Mouse (Mus musculus) lung, postnatal 0 days (tissue): ENCODE results near the gene Vwa5b2. TPM values are rescaled to one million over a fixed set of nuclear protein-coding genes. Genes with fewer than 3 reads are reported as not detected.

ENCODE experiments used
- ATAC-seq: fragments of 200-750 bp; cut with Nextera tagmentation; 2 replicates; pipeline ENCODE4 v1.8.0; 2017; ENCODE audit warnings: moderate library complexity
- DNase-seq: peaks from one replicate; pipeline ENCODE4 v3.0.0-alpha.2; 2016; ENCODE audit warnings: low spot score
- H3K27ac ChIP-seq: fragments of 300-500 bp; sonication (generic); 2 replicates; pipeline ENCODE4 v1.5.1; 2014; ENCODE audit warnings: antibody characterized with exemption, mild to moderate bottlenecking, low read length, mixed read lengths
- H3K27me3 ChIP-seq: fragments of 300-500 bp; sonication (generic); replicated peaks from 2 replicates; pipeline ENCODE4 v1.6.1; 2014; ENCODE audit warnings: low read length, mixed read lengths; ENCODE audit not compliant: insufficient read depth
- H3K36me3 ChIP-seq: fragments of 300-500 bp; sonication (generic); 2 replicates; pipeline ENCODE4 v1.6.1; 2014; ENCODE audit warnings: low read length, mixed read lengths; ENCODE audit not compliant: insufficient read depth
- H3K4me1 ChIP-seq: fragments of 300-500 bp; sonication (generic); 2 replicates; pipeline ENCODE4 v1.6.1; 2014; ENCODE audit warnings: antibody characterized with exemption, low read depth, low read length, mixed read lengths; ENCODE audit not compliant: insufficient read depth
- H3K4me2 ChIP-seq: fragments of 300-500 bp; sonication (generic); replicated peaks from 2 replicates; pipeline ENCODE4 v1.6.1; 2014; ENCODE audit warnings: low read depth, mild to moderate bottlenecking, low read length, moderate library complexity, mixed read lengths
- H3K4me3 ChIP-seq: fragments of 300-500 bp; sonication (generic); 2 replicates; pipeline ENCODE4 v1.5.1; 2014; ENCODE audit warnings: low read depth, low read length
- H3K9ac ChIP-seq: fragments of 300-500 bp; sonication (generic); replicated peaks from 2 replicates; pipeline ENCODE4 v1.6.1; 2014; ENCODE audit warnings: low read depth, mild to moderate bottlenecking
- H3K9me3 ChIP-seq: fragments of 300-500 bp; sonication (generic); 2 replicates; pipeline ENCODE4 v1.6.1; 2016; ENCODE audit warnings: low read length, mixed read lengths
- CTCF ChIP-seq: IDR thresholded peaks from 2 replicates; pipeline ENCODE4 v1.5.1; 2016; ENCODE audit warnings: antibody characterized with exemption, mild to moderate bottlenecking
- EP300 ChIP-seq: IDR thresholded peaks from 2 replicates; pipeline ENCODE4 v1.6.1; 2016; ENCODE audit warnings: antibody characterized with exemption, mild to moderate bottlenecking, control low read depth
- WGBS: fragments of 180-500 bp; shearing (Covaris S2); extraction: QIAGEN DNeasy Blood & Tissue Kit; methylation state at CpG from one replicate; pipeline ENCODE4 v1.1.7; 2014; 5-methylcytosine and 5-hydroxymethylcytosine counted together
- polyA plus RNA-seq: library from polyadenylated mRNA; unstranded; fragments of >200 nt; fragmentation: Nextera tagmentation; extraction: Ambion mirVana; gene quantifications from 2 replicates; pipeline ENCODE4 v1.2.1, GENCODE M21; 2015

Gene Vwa5b2
- polyA plus RNA-seq, 1 experiment from 2014 or later = 0.06 TPM

- Histone ChIP-seq H3K4me2 (peak overlapping the region; percentile 60), H3K4me3 (peak overlapping the region; percentile 40), H3K27me3 (peaks cover 40% of the 10 kb centered on the region), H3K36me3 (no peaks in the 10 kb centered on the region), H3K27ac (no peak overlapping the region), H3K9ac (no peak overlapping the region), H3K4me1 (no peaks in the 10 kb centered on the region; the same call in 1 of the 2 replicates), H3K9me3 (no peaks in the 10 kb centered on the region)
- DNase-seq = no peak
- TF ChIP-seq CTCF (no peak), EP300 (no peak)
- under 1% methylated on average over 32 of the region's 39 CpGs for WGBS
- ATAC-seq = peak; percentile 38
Observed at GRCm38 (mm10) chr16:20589939-20590679, 838 bp downstream of the Vwa5b2 start.

GRCm38 (mm10) chr16:20590680-20591038 lies 1.4 kb downstream of the Vwa5b2 start:
- Histone ChIP-seq H3K4me3 (peak overlapping the region; percentile 40; the same call in 1 of the 2 replicates), H3K27me3 (peaks cover 40% of the 10 kb centered on the region), H3K27ac (no peak overlapping the region), H3K4me2 (peak overlapping the region; percentile 60; the same call in 1 of the 2 replicates), H3K36me3 (no peaks in the 10 kb centered on the region), H3K9me3 (no peaks in the 10 kb centered on the region), H3K9ac (no peak overlapping the region), H3K4me1 (no peaks in the 10 kb centered on the region; the same call in 1 of the 2 replicates)
- DNase-seq = no peak
- no peak for ATAC-seq
- TF ChIP-seq CTCF (no peak), EP300 (no peak)
- WGBS = 6% methylated on average over 17 of the region's 17 CpGs

- Histone ChIP-seq H3K4me3 (no peak overlapping the region), H3K9ac (no peak overlapping the region), H3K27ac (no peak overlapping the region), H3K27me3 (peaks cover 40% of the 10 kb centered on the region), H3K9me3 (no peaks in the 10 kb centered on the region), H3K4me2 (no peak overlapping the region; the same call in 1 of the 2 replicates), H3K36me3 (no peaks in the 10 kb centered on the region), H3K4me1 (no peaks in the 10 kb centered on the region; the same call in 1 of the 2 replicates)
- WGBS = 5% methylated on average over 47 of the region's 48 CpGs
- TF ChIP-seq CTCF = no peak
- TF ChIP-seq EP300 = no peak
- DNase-seq (no peak), ATAC-seq (no peak)
Observed at GRCm38 (mm10) chr16:20591076-20591705, 1.9 kb downstream of the Vwa5b2 start.

- Histone ChIP-seq H3K27me3 (peaks cover 25% of the 10 kb centered on the region), H3K9ac (no peak overlapping the region), H3K4me2 (no peak overlapping the region), H3K4me1 (no peaks in the 10 kb centered on the region; the same call in 1 of the 2 replicates), H3K36me3 (no peaks in the 10 kb centered on the region), H3K4me3 (no peak overlapping the region), H3K27ac (no peak overlapping the region), H3K9me3 (no peaks in the 10 kb centered on the region)
- TF ChIP-seq CTCF (no peak), EP300 (no peak)
- DNase-seq (no peak), ATAC-seq (no peak)
- 79% methylated on average over 7 of the region's 7 CpGs for WGBS
Observed at GRCm38 (mm10) chr16:20595060-20595673, 5.9 kb downstream of the Vwa5b2 start.

- Histone ChIP-seq H3K4me3 (no peak overlapping the region), H3K4me2 (no peak overlapping the region), H3K27ac (no peak overlapping the region), H3K36me3 (no peaks in the 10 kb centered on the region), H3K9me3 (no peaks in the 10 kb centered on the region), H3K27me3 (peaks cover 19% of the 10 kb centered on the region), H3K4me1 (no peaks in the 10 kb centered on the region), H3K9ac (no peak overlapping the region)
- TF ChIP-seq CTCF = no peak
- TF ChIP-seq EP300 = no peak
- WGBS = 86% methylated on average over 4 of the region's 4 CpGs
- DNase-seq (no peak), ATAC-seq (no peak)
Observed at GRCm38 (mm10) chr16:20595737-20596136, 6.5 kb downstream of the Vwa5b2 start.
